Mouse (Mus musculus) MEL (cell line): Measurements from ENCODE around the gene Sparc. TPM values are rescaled to one million over a fixed set of nuclear protein-coding genes. Genes with fewer than 3 reads are reported as not detected.

Source experiments
- DNase-seq: peaks from one replicate; pipeline ENCODE4 v3.0.0; 2011; ENCODE audit warnings: low read depth, low spot score
- H3K27ac ChIP-seq: 2 replicates; pipeline ENCODE4 v1.5.1; 2012; ENCODE audit warnings: low read depth, mild to moderate bottlenecking, control low read depth, low read length, moderate library complexity; ENCODE audit not compliant: control insufficient read depth
- H3K27me3 ChIP-seq, 2 experiments: fragments of 150-350 bp in 1 of 2; sonication (generic) in 1 of 2; 2 replicates each; pipeline ENCODE4 v1.6.1; 2012; ENCODE audit warnings: low read length in 2 of 2, mild to moderate bottlenecking in 2 of 2, improper control_type of control experiment in 1 of 2, moderate library complexity in 1 of 2; ENCODE audit not compliant: insufficient read depth in 2 of 2, control insufficient read depth in 1 of 2
- H3K36me3 ChIP-seq, 2 experiments: 2 replicates each; pipeline ENCODE4 v1.6.1; 2012 to 2014; ENCODE audit warnings: low read length in 2 of 2, improper control_type of control experiment in 1 of 2, inconsistent platforms in 1 of 2, mild to moderate bottlenecking in 1 of 2; ENCODE audit not compliant: insufficient read depth in 2 of 2, control insufficient read depth in 1 of 2
- H3K4me1 ChIP-seq, 2 experiments: fragments of 150-350 bp in 1 of 2; sonication (generic) in 1 of 2; 2 replicates each; pipeline ENCODE4 v1.6.1; 2012; ENCODE audit warnings: low read length in 2 of 2, improper control_type of control experiment in 1 of 2, mild to moderate bottlenecking in 1 of 2; ENCODE audit not compliant: insufficient read depth in 2 of 2, control insufficient read depth in 1 of 2
- H3K4me3 ChIP-seq, 2 experiments: fragments of 150-350 bp in 1 of 2; sonication (generic) in 1 of 2; 2 replicates each; pipeline ENCODE4 v1.5.1; 2012; ENCODE audit warnings: low read depth in 2 of 2, low read length in 2 of 2, mild to moderate bottlenecking in 2 of 2, moderate library complexity in 2 of 2, control low read depth in 1 of 2, improper control_type of control experiment in 1 of 2; ENCODE audit not compliant: control insufficient read depth in 1 of 2, insufficient read depth in 1 of 2
- H3K79me2 ChIP-seq: 2 replicates; pipeline ENCODE4 v1.6.1; 2012; ENCODE audit warnings: mild to moderate bottlenecking, low read length, moderate library complexity; ENCODE audit not compliant: control insufficient read depth, poor library complexity, insufficient read depth
- H3K9ac ChIP-seq: 2 replicates; pipeline ENCODE4 v1.6.1; 2012; ENCODE audit warnings: low read depth, mild to moderate bottlenecking, control low read depth, low read length, moderate library complexity; ENCODE audit not compliant: control insufficient read depth, poor library complexity, severe bottlenecking
- H3K9me3 ChIP-seq: fragments of 150-350 bp; sonication (generic); replicated peaks from 2 replicates; pipeline ENCODE4 v1.6.1; 2012; ENCODE audit warnings: mild to moderate bottlenecking, low read length, improper control_type of control experiment, moderate library complexity; ENCODE audit not compliant: insufficient read depth
- BHLHE40 ChIP-seq: IDR thresholded peaks from 2 replicates; pipeline ENCODE4 v1.6.1; 2012; ENCODE audit warnings: low read depth, mild to moderate bottlenecking, inconsistent platforms, low read length, improper control_type of control experiment, borderline replicate concordance
- CTCF ChIP-seq, 3 experiments: IDR thresholded peaks in 2 of 3; conservative IDR thresholded peaks in 1 of 3; 2 replicates each; pipeline ENCODE4 v1.5.1; 2011 to 2012; ENCODE audit warnings: low read length in 3 of 3, low read depth in 2 of 3, mild to moderate bottlenecking in 2 of 3, improper control_type of control experiment in 1 of 3, inconsistent platforms in 1 of 3, mixed read lengths in 1 of 3, moderate library complexity in 1 of 3; ENCODE audit not compliant: control insufficient read depth in 1 of 3, insufficient read depth in 1 of 3, poor library complexity in 1 of 3, severe bottlenecking in 1 of 3
- EP300 ChIP-seq, 2 experiments: IDR thresholded peaks; 2 replicates each; pipeline ENCODE4 v1.6.1; 2011; ENCODE audit warnings: improper control_type of control experiment in 2 of 2, low read length in 2 of 2, low read depth in 1 of 2, mild to moderate bottlenecking in 1 of 2
- GABPA ChIP-seq: IDR thresholded peaks from 2 replicates; pipeline ENCODE4 v1.6.1; 2012; ENCODE audit warnings: low read depth, mild to moderate bottlenecking, inconsistent platforms, low read length, improper control_type of control experiment, moderate library complexity
- HCFC1 ChIP-seq: IDR thresholded peaks from 2 replicates; pipeline ENCODE4 v1.6.1; 2012; ENCODE audit warnings: low read depth, mild to moderate bottlenecking, inconsistent platforms, low read length, improper control_type of control experiment, moderate library complexity
- JUND ChIP-seq: IDR thresholded peaks from 2 replicates; pipeline ENCODE4 v1.6.1; 2011; ENCODE audit warnings: low read depth, mild to moderate bottlenecking, improper control_type of control experiment, low read length
- KAT2A ChIP-seq: conservative IDR thresholded peaks from 2 replicates; pipeline ENCODE4 v1.6.1; 2012; ENCODE audit warnings: low read depth, low read length, improper control_type of control experiment, inconsistent platforms
- MAZ ChIP-seq: IDR thresholded peaks from 2 replicates; pipeline ENCODE4 v1.6.1; 2012; ENCODE audit warnings: low read depth, mild to moderate bottlenecking, inconsistent platforms, low read length, improper control_type of control experiment
- MXI1 ChIP-seq: IDR thresholded peaks from 2 replicates; pipeline ENCODE4 v1.6.1; 2011; ENCODE audit warnings: mild to moderate bottlenecking, low read depth, low read length, improper control_type of control experiment
- NELFE ChIP-seq: IDR thresholded peaks from 2 replicates; pipeline ENCODE4 v1.6.1; 2011; ENCODE audit warnings: low read depth, low read length, improper control_type of control experiment
- NRF1 ChIP-seq: IDR thresholded peaks from 2 replicates; pipeline ENCODE4 v1.6.1; 2014; ENCODE audit warnings: low read depth, mild to moderate bottlenecking, inconsistent platforms, low read length, improper control_type of control experiment, moderate library complexity; ENCODE audit not compliant: poor library complexity, insufficient read depth, severe bottlenecking
- POLR2AphosphoS5 ChIP-seq: IDR thresholded peaks from 2 replicates; pipeline ENCODE4 v1.6.1; 2012; ENCODE audit warnings: low read depth, borderline replicate concordance, mild to moderate bottlenecking, inconsistent platforms, low read length, moderate library complexity, mixed read lengths
- RCOR1 ChIP-seq: IDR thresholded peaks from 2 replicates; pipeline ENCODE4 v1.6.1; 2012; ENCODE audit warnings: low read depth, mild to moderate bottlenecking, inconsistent platforms, low read length, improper control_type of control experiment
- SIN3A ChIP-seq: IDR thresholded peaks from 2 replicates; pipeline ENCODE4 v1.6.1; 2012; ENCODE audit warnings: low read length, improper control_type of control experiment, inconsistent platforms
- SMC3 ChIP-seq: IDR thresholded peaks from 2 replicates; pipeline ENCODE4 v1.6.1; 2011; ENCODE audit warnings: low read depth, low read length, improper control_type of control experiment
- TBP ChIP-seq: IDR thresholded peaks from 2 replicates; pipeline ENCODE4 v1.8.0; 2011; ENCODE audit warnings: low read depth, low read length, improper control_type of control experiment
- TCF12 ChIP-seq: IDR thresholded peaks from 2 replicates; pipeline ENCODE4 v1.6.1; 2014; ENCODE audit warnings: low read depth, mild to moderate bottlenecking, inconsistent platforms, low read length, improper control_type of control experiment, moderate library complexity
- USF1 ChIP-seq: IDR thresholded peaks from 2 replicates; pipeline ENCODE4 v1.6.1; 2014; ENCODE audit warnings: low read depth, mild to moderate bottlenecking, inconsistent platforms, low read length, improper control_type of control experiment, moderate library complexity
- USF2 ChIP-seq, 2 experiments: IDR thresholded peaks; 2 replicates each; pipeline ENCODE4 v1.6.1; 2011 to 2012; ENCODE audit warnings: improper control_type of control experiment in 2 of 2, low read length in 2 of 2, borderline replicate concordance in 1 of 2, inconsistent platforms in 1 of 2, low read depth in 1 of 2, mild to moderate bottlenecking in 1 of 2; ENCODE audit not compliant: insufficient read depth in 1 of 2
- ZMIZ1 ChIP-seq: IDR thresholded peaks from 2 replicates; pipeline ENCODE4 v1.6.1; 2012; ENCODE audit warnings: low read depth, mild to moderate bottlenecking, inconsistent platforms, low read length, improper control_type of control experiment, moderate library complexity
- polyA plus RNA-seq, 2 experiments: library from polyadenylated mRNA; stranded (reverse) in 1 of 2; unstranded in 1 of 2; fragments of >175 nt in 1 of 2; fragments of >200 nt in 1 of 2; gene quantifications; 2 replicates each; pipeline versions ENCODE4 v1.2.1 to v1.2.4; 2012; ENCODE audit warnings: low replicate concordance in 2 of 2, low read depth in 1 of 2; ENCODE audit not compliant: insufficient read length in 2 of 2, insufficient read depth in 1 of 2, missing spikeins in 1 of 2
- total RNA-seq: library from RNA; depleted of rRNA; stranded (reverse); fragments of 300-350 nt; gene quantifications from 2 replicates; pipeline ENCODE4 v1.2.3, GENCODE M21; 2012

The Sparc gene
- total and polyA plus RNA-seq, 3 experiments: not detected

GRCm38 (mm10) chr11:55373373-55373772 is 49.6 kb downstream of the Sparc start (continued):
- TF ChIP-seq NELFE (peak; percentile 70), GABPA (no peak), BHLHE40 (peak; percentile 90), MAZ (no peak), SIN3A (peak; percentile 26; the same call in 1 of the 2 replicates), JUND (no peak), KAT2A (no peak), USF1 (peak; percentile 41; the same call in 1 of the 2 replicates), POLR2AphosphoS5 (no peak), USF2 (IDR thresholded peaks at IDR 0.05; ENCODE audit: borderline replicate concordance in 1 of 2, insufficient read depth in 1 of 2, low read depth in 1 of 2, low read length in 2 of 2) (no peak), HCFC1 (peak; percentile 40), RCOR1 (no peak), TCF12 (no peak), CTCF (IDR thresholded peaks at IDR 0.05 in 2 of 3, conservative IDR thresholded peaks at IDR 0.05 in 1 of 3; ENCODE audit: control insufficient read depth in 1 of 3, insufficient read depth in 1 of 3, low read depth in 2 of 3, low read length in 3 of 3, poor library complexity in 1 of 3, severe bottlenecking in 1 of 3) (no peak), SMC3 (no peak), ZMIZ1 (no peak), NRF1 (peak; percentile 99), EP300 (IDR thresholded peaks at IDR 0.05; ENCODE audit: low read depth in 1 of 2, low read length in 2 of 2) (no peak), TBP (peak; percentile 73), MXI1 (peak; percentile 51; the same call in 1 of the 2 replicates)

- H3K9me3 ChIP-seq: no peaks in the 10 kb centered on the region
- no peak for TF ChIP-seq JUND
- no peak overlapping the region for H3K4me3 ChIP-seq
- no peaks in the 10 kb centered on the region for H3K4me1 ChIP-seq
- no peaks in the 10 kb centered on the region for H3K79me2 ChIP-seq
- H3K36me3 ChIP-seq: 0 out of 4 replicates have a peak, but pooled peaks cover 0 to 3% of the 10 kb centered on the region in 2 experiments
- no peak overlapping the region for H3K27ac ChIP-seq
- H3K27me3 ChIP-seq: peaks cover 3 to 14% of the 10 kb centered on the region in 2 experiments
- DNase-seq: no peak
- no peak overlapping the region for H3K9ac ChIP-seq
Measured at GRCm38 (mm10) chr11:55372001-55372400, 51.0 kb downstream of the Sparc start.
